Mouse (Mus musculus): ENCODE data around the gene Npepps. TPM values are rescaled to one million over a fixed set of nuclear protein-coding genes. Genes with fewer than 3 reads are reported as not detected.
A peak's percentile ranks its signal among the peaks of the same experiment; 100 is the strongest.
"Not testable (repeated sequence)": the region's sequence is repeated elsewhere in the genome, so short reads cannot be mapped to it uniquely, and the experiment has no call there.

The Npepps gene
- polyA plus RNA-seq, 1 experiment from 2014 or later, result 87.4 TPM

DNA sequence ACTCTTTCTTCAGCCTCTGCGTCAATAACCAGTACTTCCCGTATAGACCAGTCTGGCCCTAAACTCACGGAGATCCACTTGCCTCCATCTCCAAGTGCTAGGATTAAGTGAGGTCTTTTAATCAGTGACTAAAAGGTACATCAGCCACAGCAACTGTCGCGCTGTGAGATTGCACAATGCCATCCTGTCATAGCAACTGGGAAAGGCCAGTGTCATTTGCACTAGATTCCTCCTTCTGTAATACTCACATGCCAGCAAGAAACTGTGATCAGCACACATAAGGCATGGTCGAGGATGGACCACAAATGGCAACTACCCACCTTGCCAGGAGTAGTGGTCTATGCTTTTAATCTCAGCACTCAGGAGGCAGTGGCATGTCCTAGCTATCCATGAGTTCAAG lies 80.9 kb downstream of the Npepps start:
- Histone ChIP-seq H3K4me1 (ENCODE audit: control insufficient read depth, insufficient read depth, low read length) (no peaks in the 10 kb centered on the region), H3K27ac (ENCODE audit: low read length) (no peak overlapping the region), H3K4me2 (ENCODE audit: low read depth, low read length) (no peak overlapping the region), H3K9ac (ENCODE audit: low read length) (no peak overlapping the region), H3K9me3 (replicated peaks; ENCODE audit: control insufficient read depth, low read length) (no peaks in the 10 kb centered on the region), H3K36me3 (ENCODE audit: control insufficient read depth, insufficient read depth) (no peaks in the 10 kb centered on the region), H3K4me3 (ENCODE audit: low read length) (no peak overlapping the region), H3K27me3 (ENCODE audit: control insufficient read depth, insufficient read depth, low read length) (no peaks in the 10 kb centered on the region)
- 80% methylated on average over 6 of the region's 6 CpGs for WGBS
- ATAC-seq (replicated peaks; ENCODE audit: extremely low read depth, insufficient read depth, low FRiP score), result no peak

- WGBS, result 22% methylated on average over 5 of the region's 5 CpGs
- H3K27me3 ChIP-seq (ENCODE audit: control insufficient read depth, insufficient read depth, low read length), result no peaks in the 10 kb centered on the region
- no peak for ATAC-seq (replicated peaks; ENCODE audit: extremely low read depth, insufficient read depth, low FRiP score)
- no peak overlapping the region for H3K4me2 ChIP-seq (ENCODE audit: low read depth, low read length)
- no peaks in the 10 kb centered on the region for H3K4me1 ChIP-seq (ENCODE audit: control insufficient read depth, insufficient read depth, low read length)
- no peak overlapping the region for H3K4me3 ChIP-seq (ENCODE audit: low read length)
- no peaks in the 10 kb centered on the region for H3K36me3 ChIP-seq (ENCODE audit: control insufficient read depth, insufficient read depth)
- no peak overlapping the region for H3K9ac ChIP-seq (ENCODE audit: low read length)
- H3K27ac ChIP-seq (ENCODE audit: low read length), result no peak overlapping the region
- no peaks in the 10 kb centered on the region for H3K9me3 ChIP-seq (replicated peaks; ENCODE audit: control insufficient read depth, low read length)
These were observed 81.8 kb downstream of the Npepps start for GRCm38 (mm10) chr11:97198601-97199000.

- no peak for ATAC-seq (replicated peaks; ENCODE audit: extremely low read depth, insufficient read depth, low FRiP score)
- Histone ChIP-seq H3K4me2 (ENCODE audit: low read depth, low read length) (no peak overlapping the region), H3K36me3 (ENCODE audit: control insufficient read depth, insufficient read depth) (no peaks in the 10 kb centered on the region), H3K4me3 (ENCODE audit: low read length) (no peak overlapping the region), H3K9ac (ENCODE audit: low read length) (no peak overlapping the region), H3K4me1 (ENCODE audit: control insufficient read depth, insufficient read depth, low read length) (no peaks in the 10 kb centered on the region), H3K27me3 (ENCODE audit: control insufficient read depth, insufficient read depth, low read length) (no peaks in the 10 kb centered on the region), H3K9me3 (replicated peaks; ENCODE audit: control insufficient read depth, low read length) (no peaks in the 10 kb centered on the region), H3K27ac (ENCODE audit: low read length) (no peak overlapping the region)
- WGBS, result 71% methylated on average over 8 of the region's 8 CpGs
These were observed 83.4 kb downstream of the Npepps start for GRCm38 (mm10) chr11:97197021-97197420.

GRCm38 (mm10) chr11:97196541-97196940 lies 83.9 kb downstream of the Npepps start:
- 70% methylated on average over 12 of the region's 12 CpGs for WGBS
- H3K9ac ChIP-seq (ENCODE audit: low read length), result no peak overlapping the region
- no peak overlapping the region for H3K4me2 ChIP-seq (ENCODE audit: low read depth, low read length)
- H3K4me1 ChIP-seq (ENCODE audit: control insufficient read depth, insufficient read depth, low read length), result no peaks in the 10 kb centered on the region
- ATAC-seq (replicated peaks; ENCODE audit: extremely low read depth, insufficient read depth, low FRiP score), result no peak
- H3K27ac ChIP-seq (ENCODE audit: low read length), result no peak overlapping the region
- no peaks in the 10 kb centered on the region for H3K9me3 ChIP-seq (replicated peaks; ENCODE audit: control insufficient read depth, low read length)
- no peak overlapping the region for H3K4me3 ChIP-seq (ENCODE audit: low read length)
- H3K27me3 ChIP-seq (ENCODE audit: control insufficient read depth, insufficient read depth, low read length), result no peaks in the 10 kb centered on the region
- H3K36me3 ChIP-seq (ENCODE audit: control insufficient read depth, insufficient read depth), result no peaks in the 10 kb centered on the region

- no peak for ATAC-seq (replicated peaks; ENCODE audit: extremely low read depth, insufficient read depth, low FRiP score)
- Histone ChIP-seq H3K27ac (ENCODE audit: low read length) (no peak overlapping the region), H3K4me3 (ENCODE audit: low read length) (no peak overlapping the region), H3K36me3 (ENCODE audit: control insufficient read depth, insufficient read depth) (no peaks in the 10 kb centered on the region), H3K9me3 (replicated peaks; ENCODE audit: control insufficient read depth, low read length) (no peaks in the 10 kb centered on the region), H3K4me2 (ENCODE audit: low read depth, low read length) (no peak overlapping the region), H3K9ac (ENCODE audit: low read length) (no peak overlapping the region), H3K4me1 (ENCODE audit: control insufficient read depth, insufficient read depth, low read length) (peaks cover 8% of the 10 kb centered on the region), H3K27me3 (ENCODE audit: control insufficient read depth, insufficient read depth, low read length) (no peaks in the 10 kb centered on the region)
These were observed 87.9 kb downstream of the Npepps start for GRCm38 (mm10) chr11:97192621-97192951.

DNA sequence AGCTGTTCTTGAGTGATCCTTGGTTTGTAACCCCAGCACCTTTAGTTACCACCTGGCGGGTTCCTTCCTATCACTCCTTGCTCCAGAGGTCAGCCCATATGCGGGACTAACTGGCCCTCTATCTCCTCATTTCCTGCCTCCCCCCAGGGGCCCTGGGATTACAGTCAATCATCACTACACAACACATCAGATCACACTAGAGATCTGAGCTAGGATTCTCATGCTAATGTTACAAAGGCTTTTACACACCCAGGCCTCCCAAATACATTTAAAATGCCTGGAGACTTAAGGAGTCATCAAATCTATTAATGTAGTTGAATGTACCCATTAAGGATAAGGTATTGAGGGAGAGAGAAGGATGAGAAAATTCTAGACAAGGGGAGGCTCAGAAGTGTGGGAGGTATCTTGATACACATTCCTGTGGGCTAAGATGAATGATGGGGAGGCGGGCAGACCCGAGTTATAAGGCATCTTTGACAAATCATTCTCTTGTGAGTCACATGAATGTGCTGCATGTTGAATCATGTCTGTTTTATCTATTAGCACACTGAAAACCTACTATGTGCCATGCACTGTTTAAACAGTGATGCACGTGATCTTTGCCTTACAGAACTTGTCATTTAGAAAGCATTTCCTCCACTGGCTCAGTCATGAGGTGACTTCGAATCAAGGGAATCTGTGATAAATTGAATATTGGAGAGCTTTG lies 88.4 kb downstream of the Npepps start:
- Histone ChIP-seq H3K9me3 (replicated peaks; ENCODE audit: control insufficient read depth, low read length) (no peaks in the 10 kb centered on the region), H3K4me1 (ENCODE audit: control insufficient read depth, insufficient read depth, low read length) (peaks cover 8% of the 10 kb centered on the region), H3K27me3 (ENCODE audit: control insufficient read depth, insufficient read depth, low read length) (no peaks in the 10 kb centered on the region), H3K4me2 (ENCODE audit: low read depth, low read length) (no peak overlapping the region), H3K36me3 (ENCODE audit: control insufficient read depth, insufficient read depth) (no peaks in the 10 kb centered on the region), H3K4me3 (ENCODE audit: low read length) (no peak overlapping the region), H3K9ac (ENCODE audit: low read length) (no peak overlapping the region), H3K27ac (ENCODE audit: low read length) (no peak overlapping the region; the same call in 1 of the 2 replicates)
- ATAC-seq (replicated peaks; ENCODE audit: extremely low read depth, insufficient read depth, low FRiP score), result no peak
- 59% methylated on average over 6 of the region's 6 CpGs for WGBS

DNA sequence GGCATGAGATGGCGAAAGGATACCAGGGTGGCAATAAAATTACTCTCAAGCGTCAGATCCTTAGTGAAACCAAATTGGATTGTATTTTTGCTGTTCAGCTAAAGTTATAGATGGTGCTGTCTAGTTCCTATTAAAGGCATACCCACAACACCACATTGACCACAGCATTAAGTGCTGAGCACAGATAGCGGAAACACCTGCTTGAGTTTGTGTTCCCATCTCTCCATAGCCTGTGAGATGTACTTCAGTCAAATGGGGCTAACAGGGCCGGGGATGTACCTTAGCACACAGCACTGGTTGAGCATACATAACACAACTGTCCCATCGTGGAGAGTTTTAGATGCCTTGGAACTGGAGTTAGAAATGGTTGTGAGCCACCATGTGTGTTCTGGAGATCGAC lies 89.4 kb downstream of the Npepps start:
- Histone ChIP-seq H3K9me3 (replicated peaks; ENCODE audit: control insufficient read depth, low read length) (no peaks in the 10 kb centered on the region), H3K9ac (ENCODE audit: low read length) (no peak overlapping the region), H3K4me3 (ENCODE audit: low read length) (no peak overlapping the region), H3K36me3 (ENCODE audit: control insufficient read depth, insufficient read depth) (no peaks in the 10 kb centered on the region), H3K4me2 (ENCODE audit: low read depth, low read length) (no peak overlapping the region), H3K27me3 (ENCODE audit: control insufficient read depth, insufficient read depth, low read length) (no peaks in the 10 kb centered on the region), H3K4me1 (ENCODE audit: control insufficient read depth, insufficient read depth, low read length) (peaks cover 15% of the 10 kb centered on the region), H3K27ac (ENCODE audit: low read length) (no peak overlapping the region)
- WGBS, result 84% methylated on average over 6 of the region's 6 CpGs
- ATAC-seq (replicated peaks; ENCODE audit: extremely low read depth, insufficient read depth, low FRiP score), result no peak

GRCm38 (mm10) chr11:97189645-97190044 lies 90.8 kb downstream of the Npepps start:
- not testable (repeated sequence) for H3K27me3 ChIP-seq (ENCODE audit: control insufficient read depth, insufficient read depth, low read length); H3K27ac ChIP-seq (ENCODE audit: low read length); ATAC-seq (replicated peaks; ENCODE audit: extremely low read depth, insufficient read depth, low FRiP score); H3K9me3 ChIP-seq (replicated peaks; ENCODE audit: control insufficient read depth, low read length); H3K36me3 ChIP-seq (ENCODE audit: control insufficient read depth, insufficient read depth); H3K4me2 ChIP-seq (ENCODE audit: low read depth, low read length); H3K9ac ChIP-seq (ENCODE audit: low read length); H3K4me3 ChIP-seq (ENCODE audit: low read length)
- 88% methylated on average over 6 of the region's 6 CpGs for WGBS
- H3K4me1 ChIP-seq (ENCODE audit: control insufficient read depth, insufficient read depth, low read length), result peaks cover 23% of the 10 kb centered on the region

DNA sequence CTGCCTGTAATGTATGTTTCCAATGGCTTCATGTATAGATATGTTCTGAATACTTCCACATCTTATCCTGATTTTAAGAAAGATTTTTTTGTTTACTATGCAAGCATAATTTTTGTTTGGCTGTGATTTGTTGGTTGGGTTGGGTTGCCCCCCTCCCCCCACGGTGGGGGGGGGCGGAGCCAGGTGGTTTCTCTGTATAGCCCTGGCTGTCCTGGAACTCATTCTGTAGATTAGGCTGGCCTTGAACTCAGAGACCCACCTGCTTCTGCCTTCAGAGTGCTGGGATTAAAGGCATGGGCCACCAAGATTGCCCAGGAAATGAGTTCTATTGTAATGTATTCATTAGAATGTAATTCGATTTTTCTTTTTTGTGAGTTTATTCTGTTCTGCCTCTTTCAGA lies 91.2 kb downstream of the Npepps start:
- no peaks in the 10 kb centered on the region for H3K9me3 ChIP-seq (replicated peaks; ENCODE audit: control insufficient read depth, low read length)
- peak overlapping the region; percentile 89 for H3K4me2 ChIP-seq (ENCODE audit: low read depth, low read length)
- peaks cover 7% of the 10 kb centered on the region for H3K36me3 ChIP-seq (ENCODE audit: control insufficient read depth, insufficient read depth)
- peak overlapping the region; percentile 82 for H3K9ac ChIP-seq (ENCODE audit: low read length)
- H3K27me3 ChIP-seq (ENCODE audit: control insufficient read depth, insufficient read depth, low read length), result no peaks in the 10 kb centered on the region
- H3K4me3 ChIP-seq (ENCODE audit: low read length), result peak overlapping the region; percentile 96
- H3K4me1 ChIP-seq (ENCODE audit: control insufficient read depth, insufficient read depth, low read length), result peaks cover 24% of the 10 kb centered on the region
- whole genome bisulfite sequencing, result 35% methylated on average over 3 of the region's 3 CpGs
- ATAC-seq (replicated peaks; ENCODE audit: extremely low read depth, insufficient read depth, low FRiP score), result no peak
- peak overlapping the region; percentile 96 for H3K27ac ChIP-seq (ENCODE audit: low read length)
